Mouse (Mus musculus) midbrain, postnatal 0 days (tissue): ENCODE measurements at regions not wholly inside any gene's neighbourhood (a gene's known extent, or its start where the extent isn't known, plus 50 kb on each side); places are given as distances from the start of the nearest gene placed in this dataset.

Experiments
- ATAC-seq: fragments of 200-750 bp; cut with Nextera tagmentation; 2 replicates; pipeline ENCODE4 v1.8.0; 2017; ENCODE audit warnings: moderate number of reproducible peaks, mild to moderate bottlenecking, moderate TSS enrichment, moderate library complexity; ENCODE audit not compliant: low FRiP score
- DNase-seq: peaks from one replicate; pipeline ENCODE4 v3.0.0-alpha.2; 2015; ENCODE audit warnings: low spot score
- H3K27ac ChIP-seq: fragments of 300-500 bp; sonication (generic); 2 replicates; pipeline ENCODE4 v1.5.1; 2014; ENCODE audit warnings: low read depth, mild to moderate bottlenecking, low read length, mixed read lengths
- H3K27me3 ChIP-seq: fragments of 300-500 bp; sonication (generic); 2 replicates; pipeline ENCODE4 v1.6.1; 2014; ENCODE audit warnings: low read length, control low read depth, mixed read lengths; ENCODE audit not compliant: insufficient read depth
- H3K36me3 ChIP-seq: fragments of 300-500 bp; sonication (generic); 2 replicates; pipeline ENCODE4 v1.6.1; 2014; ENCODE audit warnings: low read length, control low read depth, mixed read lengths; ENCODE audit not compliant: insufficient read depth
- H3K4me1 ChIP-seq: fragments of 300-500 bp; sonication (generic); 2 replicates; pipeline ENCODE4 v1.6.1; 2014; ENCODE audit warnings: mild to moderate bottlenecking, control low read depth, antibody characterized with exemption, low read length, mixed read lengths; ENCODE audit not compliant: insufficient read depth
- H3K4me2 ChIP-seq: fragments of 300-500 bp; sonication (generic); 2 replicates; pipeline ENCODE4 v1.6.1; 2014; ENCODE audit warnings: low read depth, mild to moderate bottlenecking, low read length, mixed read lengths; ENCODE audit not compliant: poor library complexity, severe bottlenecking
- H3K4me3 ChIP-seq: fragments of 300-500 bp; sonication (generic); 2 replicates; pipeline ENCODE4 v1.5.1; 2014; ENCODE audit warnings: low read depth, mild to moderate bottlenecking, low read length, moderate library complexity
- H3K9ac ChIP-seq: fragments of 300-500 bp; sonication (generic); replicated peaks from 2 replicates; pipeline ENCODE4 v1.6.1; 2014; ENCODE audit warnings: mild to moderate bottlenecking, low read length, moderate library complexity, mixed read lengths; ENCODE audit not compliant: poor library complexity, severe bottlenecking
- H3K9me3 ChIP-seq: fragments of 300-500 bp; sonication (generic); 2 replicates; pipeline ENCODE4 v1.6.1; 2016; ENCODE audit warnings: low read length, control low read depth
- CTCF ChIP-seq: IDR thresholded peaks from 2 replicates; pipeline ENCODE4 v1.5.1; 2016; ENCODE audit warnings: antibody characterized with exemption, mild to moderate bottlenecking
- WGBS: fragments of 180-500 bp; shearing (Covaris S2); extraction: QIAGEN DNeasy Blood & Tissue Kit; methylation state at CpG from one replicate; pipeline ENCODE4 v1.1.7; 2014; 5-methylcytosine and 5-hydroxymethylcytosine counted together

- no peaks in the 10 kb centered on the region for H3K9me3 ChIP-seq
- H3K27me3 ChIP-seq, result no peaks in the 10 kb centered on the region
- ATAC-seq (no peak), DNase-seq (no peak)
- no peak for TF ChIP-seq CTCF
- H3K27ac ChIP-seq, result no peak overlapping the region
- H3K4me1 ChIP-seq, result no peaks in the 10 kb centered on the region
- no peak overlapping the region for H3K4me2 ChIP-seq
- no peak overlapping the region for H3K4me3 ChIP-seq
- no peak overlapping the region for H3K9ac ChIP-seq
- H3K36me3 ChIP-seq, result no peaks in the 10 kb centered on the region
Observed at GRCm38 (mm10) chr10:44636061-44636460, 107.8 kb upstream of the Prdm1 start.

- 79% methylated on average over 8 of the region's 8 CpGs for WGBS
- Histone ChIP-seq H3K9me3 (no peaks in the 10 kb centered on the region), H3K27me3 (no peaks in the 10 kb centered on the region), H3K4me3 (no peak overlapping the region), H3K4me2 (no peak overlapping the region), H3K36me3 (no peaks in the 10 kb centered on the region), H3K9ac (no peak overlapping the region), H3K4me1 (no peaks in the 10 kb centered on the region), H3K27ac (no peak overlapping the region)
- no peak for TF ChIP-seq CTCF
- ATAC-seq (no peak), DNase-seq (no peak)
Observed at GRCm38 (mm10) chr10:44631584-44631983, 103.3 kb upstream of the Prdm1 start.

GRCm38 (mm10) chr10:44630485-44630884, 102.2 kb upstream of the Prdm1 start:
- no peak for TF ChIP-seq CTCF
- WGBS, result 60% methylated on average over 13 of the region's 13 CpGs
- no peak overlapping the region for H3K27ac ChIP-seq
- ATAC-seq, result no peak
- no peak for DNase-seq
- no peaks in the 10 kb centered on the region for H3K36me3 ChIP-seq
- no peaks in the 10 kb centered on the region for H3K4me1 ChIP-seq
- H3K9ac ChIP-seq, result no peak overlapping the region
- H3K27me3 ChIP-seq, result no peaks in the 10 kb centered on the region
- no peak overlapping the region for H3K4me3 ChIP-seq
- no peaks in the 10 kb centered on the region for H3K9me3 ChIP-seq
- H3K4me2 ChIP-seq, result no peak overlapping the region

GRCm38 (mm10) chr10:44628387-44628786, 100.1 kb upstream of the Prdm1 start:
- Histone ChIP-seq H3K4me2 (no peak overlapping the region), H3K9me3 (no peaks in the 10 kb centered on the region), H3K36me3 (no peaks in the 10 kb centered on the region), H3K4me3 (no peak overlapping the region), H3K27ac (no peak overlapping the region), H3K27me3 (no peaks in the 10 kb centered on the region), H3K9ac (no peak overlapping the region), H3K4me1 (no peaks in the 10 kb centered on the region)
- no peak for ATAC-seq
- no peak for DNase-seq
- 93% methylated on average over 3 of the region's 3 CpGs for WGBS
- TF ChIP-seq CTCF, result no peak

- WGBS, result 89% methylated on average over 3 of the region's 3 CpGs
- Histone ChIP-seq H3K4me3 (no peak overlapping the region), H3K9me3 (no peaks in the 10 kb centered on the region), H3K27ac (no peak overlapping the region), H3K36me3 (no peaks in the 10 kb centered on the region), H3K27me3 (no peaks in the 10 kb centered on the region), H3K9ac (no peak overlapping the region), H3K4me1 (no peaks in the 10 kb centered on the region), H3K4me2 (no peak overlapping the region)
- DNase-seq, result no peak
- no peak for ATAC-seq
- TF ChIP-seq CTCF, result no peak
Observed at GRCm38 (mm10) chr10:44627431-44627830, 99.1 kb upstream of the Prdm1 start.

- Histone ChIP-seq H3K9ac (no peak overlapping the region), H3K4me3 (no peak overlapping the region), H3K27me3 (no peaks in the 10 kb centered on the region), H3K4me1 (no peaks in the 10 kb centered on the region), H3K9me3 (no peaks in the 10 kb centered on the region), H3K4me2 (no peak overlapping the region), H3K36me3 (no peaks in the 10 kb centered on the region), H3K27ac (no peak overlapping the region; the same call in 1 of the 2 replicates)
- ATAC-seq, result no peak
- WGBS, result 34% methylated on average over 4 of the region's 4 CpGs
- TF ChIP-seq CTCF, result no peak
- no peak for DNase-seq
Observed at GRCm38 (mm10) chr10:44625521-44625920, 97.2 kb upstream of the Prdm1 start.
